Mouse (Mus musculus) embryonic facial prominence, embryonic 10.5 days (tissue): ENCODE data around the gene Dmrtb1. TPM values are rescaled to one million over a fixed set of nuclear protein-coding genes. Genes with fewer than 3 reads are reported as not detected.

Source experiments
- DNase-seq: peaks from one replicate; pipeline ENCODE4 v3.0.0-alpha.2; 2017; ENCODE audit warnings: low spot score
- H3K27ac ChIP-seq: fragments of 300-500 bp; sonication (generic); replicated peaks from 2 replicates; pipeline ENCODE4 v1.5.1; 2016; ENCODE audit warnings: mild to moderate bottlenecking
- H3K27me3 ChIP-seq: fragments of 300-500 bp; sonication (generic); replicated peaks from 2 replicates; pipeline ENCODE4 v1.6.1; 2016; ENCODE audit warnings: low read depth, mild to moderate bottlenecking; ENCODE audit not compliant: poor library complexity, severe bottlenecking
- H3K36me3 ChIP-seq: fragments of 300-500 bp; sonication (generic); replicated peaks from 2 replicates; pipeline ENCODE4 v1.6.1; 2016; ENCODE audit warnings: mild to moderate bottlenecking, moderate library complexity
- H3K4me1 ChIP-seq: fragments of 300-500 bp; sonication (generic); 2 replicates; pipeline ENCODE4 v1.6.1; 2016
- H3K4me3 ChIP-seq: fragments of 300-500 bp; sonication (generic); 2 replicates; pipeline ENCODE4 v1.5.1; 2016; ENCODE audit warnings: mild to moderate bottlenecking, moderate library complexity
- H3K9me3 ChIP-seq: fragments of 300-500 bp; sonication (generic); 2 replicates; pipeline ENCODE4 v1.6.1; 2016; ENCODE audit warnings: mild to moderate bottlenecking
- WGBS: fragments of 180-500 bp; shearing (Covaris S2); methylation state at CpG from one replicate; pipeline ENCODE4 v1.1.7; 2016; 5-methylcytosine and 5-hydroxymethylcytosine counted together
- polyA plus RNA-seq: library from polyadenylated mRNA; unstranded; fragments of >200 nt; fragmentation: Nextera tagmentation; extraction: Ambion mirVana; gene quantifications from 2 replicates; pipeline ENCODE4 v1.2.1, GENCODE M21; 2016

The Dmrtb1 gene
- polyA plus RNA-seq, result 2.3 and 3.1 TPM in 2 replicates

DNA sequence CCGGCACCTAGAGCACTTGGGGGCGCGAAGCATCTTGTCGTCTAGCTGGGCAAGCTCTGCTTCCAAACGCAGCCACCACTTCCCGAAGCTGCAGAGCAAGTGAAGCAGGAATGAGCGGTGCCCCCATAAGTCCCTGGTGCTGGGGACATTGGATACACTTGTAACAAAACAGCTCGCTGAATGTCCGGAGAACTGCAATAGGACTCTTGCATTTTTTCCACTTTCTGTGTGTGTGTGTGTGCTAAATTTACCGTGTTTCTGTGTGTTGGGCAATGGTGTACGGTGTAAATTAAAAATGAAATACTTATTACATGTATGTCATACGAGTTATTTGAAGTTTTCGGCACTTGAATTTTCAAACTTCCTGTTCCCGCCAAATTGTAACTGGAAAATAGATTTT lies at the start of gene Dmrtb1:
Gene Dmrtb1, minus strand, starts transcription at position 101 of the 400 bp plus-strand sequence.
- Histone ChIP-seq H3K9me3 (no peaks in the 10 kb centered on the region), H3K27ac (0 out of 2 replicates have a peak within 1 kb of the TSS, but pooled peaks have one; percentile 30), H3K4me1 (peaks cover 49% of the 10 kb centered on the region), H3K27me3 (peaks cover 51% of the 10 kb centered on the region), H3K4me3 (no peak within 1 kb of the TSS), H3K36me3 (no peaks in the 10 kb centered on the region)
- no peak for DNase-seq
- 90% methylated on average over 14 of the region's 14 CpGs for WGBS

DNA sequence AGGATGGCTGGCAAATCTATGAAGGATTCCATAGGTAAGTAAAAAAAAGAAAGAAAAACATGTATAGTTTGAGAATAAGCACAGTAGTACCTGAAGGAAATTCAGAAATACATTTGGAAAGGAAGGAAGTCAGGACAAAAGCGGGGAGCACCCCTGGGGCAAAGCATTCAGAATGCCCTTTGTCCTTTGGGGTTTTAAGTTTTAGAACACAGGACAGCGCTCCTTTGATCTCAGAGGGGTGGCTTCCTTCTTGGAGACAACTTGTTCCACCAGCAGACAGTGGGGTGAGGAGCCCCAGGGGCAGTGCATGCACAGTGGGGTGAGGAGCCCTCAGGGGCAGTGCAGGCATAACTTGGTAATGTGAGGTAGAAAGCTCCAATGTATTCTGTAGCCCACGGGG lies 49.6 kb upstream of the Dmrtb1 start:
- H3K27ac ChIP-seq, result peak overlapping the region; percentile 61; the same call in 1 of the 2 replicates
- peaks cover 40% of the 10 kb centered on the region for H3K4me1 ChIP-seq
- no peaks in the 10 kb centered on the region for H3K9me3 ChIP-seq
- peaks cover 60% of the 10 kb centered on the region for H3K27me3 ChIP-seq
- no peaks in the 10 kb centered on the region for H3K36me3 ChIP-seq
- H3K4me3 ChIP-seq, result no peak overlapping the region
- DNase-seq, result no peak
- 13% methylated on average over 3 of the region's 3 CpGs for WGBS

DNA sequence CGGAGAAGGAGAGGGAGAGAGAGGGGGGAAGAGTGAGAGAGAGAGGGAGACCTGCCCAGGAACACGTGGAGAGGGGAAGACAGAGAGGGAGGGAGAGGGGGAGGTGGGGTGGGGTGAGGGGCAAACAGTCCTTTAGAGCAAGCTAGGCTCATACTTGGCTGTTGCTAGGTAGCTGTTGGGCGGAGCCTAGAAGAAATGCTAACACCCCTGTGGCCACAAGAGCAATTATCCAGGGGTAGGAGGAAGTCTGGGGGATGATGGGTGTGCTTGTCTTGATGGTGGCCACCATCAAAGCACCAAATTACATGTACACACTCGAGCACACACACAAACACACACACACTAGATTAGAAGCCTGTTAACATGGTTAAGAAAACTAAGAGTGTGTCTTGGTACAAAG lies 48.6 kb upstream of the Dmrtb1 start:
- DNase-seq, result peak; percentile 53
- WGBS, result 18% methylated on average over 4 of the region's 4 CpGs
- Histone ChIP-seq H3K27ac (peak overlapping the region; percentile 61), H3K27me3 (peaks cover 58% of the 10 kb centered on the region), H3K4me1 (peaks cover 40% of the 10 kb centered on the region), H3K4me3 (no peak overlapping the region), H3K9me3 (no peaks in the 10 kb centered on the region), H3K36me3 (no peaks in the 10 kb centered on the region)

- no peak for DNase-seq
- Histone ChIP-seq H3K9me3 (no peaks in the 10 kb centered on the region), H3K36me3 (no peaks in the 10 kb centered on the region), H3K27me3 (peaks cover 53% of the 10 kb centered on the region), H3K4me1 (peaks cover 40% of the 10 kb centered on the region), H3K27ac (peak overlapping the region; percentile 61; the same call in 1 of the 2 replicates), H3K4me3 (no peak overlapping the region)
- WGBS, result 16% methylated on average over 4 of the region's 4 CpGs
These were observed 48.2 kb upstream of the Dmrtb1 start for GRCm38 (mm10) chr4:107732182-107732581.

GRCm38 (mm10) chr4:107731088-107731465 lies 47.0 kb upstream of the Dmrtb1 start:
- H3K27ac ChIP-seq, result peak overlapping the region; percentile 75
- H3K27me3 ChIP-seq, result peaks cover 47% of the 10 kb centered on the region
- WGBS, result 56% methylated on average over 8 of the region's 8 CpGs
- H3K9me3 ChIP-seq, result no peaks in the 10 kb centered on the region
- H3K4me3 ChIP-seq, result no peak overlapping the region
- H3K36me3 ChIP-seq, result no peaks in the 10 kb centered on the region
- DNase-seq, result no peak
- H3K4me1 ChIP-seq, result peaks cover 40% of the 10 kb centered on the region

DNA sequence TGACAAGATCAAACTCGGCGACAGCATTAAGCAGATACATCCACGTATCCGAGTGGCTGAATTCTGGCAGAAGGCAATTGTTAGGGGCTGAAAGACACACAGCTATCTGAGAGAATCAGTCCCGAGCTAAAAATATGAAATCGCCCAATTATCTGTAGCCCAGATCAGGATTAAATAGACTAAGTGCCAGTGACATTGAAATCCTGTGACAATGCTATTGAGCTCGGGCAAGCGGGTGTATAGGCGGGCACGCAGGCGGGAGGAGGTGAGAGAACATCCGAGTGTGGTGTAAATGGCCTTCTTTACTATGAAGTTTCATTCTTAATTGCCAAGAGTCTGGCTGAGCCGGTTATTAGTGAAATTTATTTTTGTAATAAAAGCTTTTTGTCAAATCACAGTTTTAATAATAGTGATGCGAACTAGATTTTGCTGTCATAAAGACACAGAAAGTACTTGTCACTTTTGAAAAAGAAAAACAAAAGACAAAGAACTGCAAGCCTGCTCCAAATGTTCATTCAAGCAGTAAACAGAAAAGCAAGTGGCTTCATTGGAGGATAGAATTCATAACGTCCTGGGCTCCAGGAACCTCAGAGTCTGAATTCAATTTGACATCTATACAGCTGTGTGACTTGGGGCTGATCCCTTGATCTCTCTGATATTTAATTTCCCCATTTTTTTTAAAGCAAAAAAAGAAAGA lies 46.5 kb upstream of the Dmrtb1 start:
- H3K4me3 ChIP-seq, result no peak overlapping the region
- H3K4me1 ChIP-seq, result peaks cover 40% of the 10 kb centered on the region
- no peaks in the 10 kb centered on the region for H3K36me3 ChIP-seq
- no peak for DNase-seq
- H3K27me3 ChIP-seq, result peaks cover 44% of the 10 kb centered on the region
- peak overlapping the region; percentile 75; the same call in 1 of the 2 replicates for H3K27ac ChIP-seq
- 78% methylated on average over 15 of the region's 15 CpGs for WGBS
- no peaks in the 10 kb centered on the region for H3K9me3 ChIP-seq

GRCm38 (mm10) chr4:107725432-107725831 lies 41.4 kb upstream of the Dmrtb1 start:
- Histone ChIP-seq H3K4me3 (no peak overlapping the region), H3K9me3 (no peaks in the 10 kb centered on the region), H3K27me3 (0 out of 2 replicates have a peak, but pooled peaks cover 7% of the 10 kb centered on the region), H3K4me1 (no peaks in the 10 kb centered on the region), H3K27ac (no peak overlapping the region), H3K36me3 (no peaks in the 10 kb centered on the region)
- 71% methylated on average over 9 of the region's 9 CpGs for WGBS
- DNase-seq, result no peak

DNA sequence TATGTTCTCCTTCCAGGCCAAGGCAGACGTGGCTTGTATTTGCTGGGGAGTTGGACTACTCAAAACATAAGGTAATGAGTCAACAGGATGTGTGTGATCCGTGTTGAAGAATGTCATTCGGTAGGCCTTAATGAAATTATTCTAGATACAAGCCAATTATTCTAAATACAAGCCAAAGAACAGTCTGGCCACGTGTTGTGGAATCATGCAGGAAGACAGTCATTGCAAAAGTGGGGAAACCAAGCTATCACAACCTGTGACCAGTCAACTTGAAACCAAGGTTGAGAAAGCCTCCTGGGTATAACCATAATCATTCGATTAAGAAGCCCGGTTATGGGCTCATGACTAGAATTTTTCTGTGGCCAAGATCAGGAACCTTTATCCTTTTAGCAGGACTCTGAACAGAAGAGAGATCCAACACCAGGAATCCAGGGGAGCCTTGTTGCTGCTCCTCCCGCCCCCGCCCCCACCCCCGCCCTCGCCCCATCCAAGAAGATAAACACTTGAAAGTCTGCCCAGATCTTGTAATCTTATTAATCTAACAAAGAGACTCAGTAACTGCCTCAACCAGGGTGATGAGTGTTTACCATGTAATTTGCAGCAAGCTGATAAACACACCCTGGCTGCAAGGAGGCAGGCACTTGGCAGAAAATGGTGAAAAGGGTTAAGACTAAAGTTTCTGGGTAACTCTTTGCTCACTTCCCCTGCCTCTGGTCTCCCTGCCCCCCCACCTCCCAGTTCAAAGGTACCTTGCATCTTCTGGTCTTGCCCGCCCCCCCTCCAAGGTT lies 36.2 kb upstream of the Dmrtb1 start:
- Histone ChIP-seq H3K27ac (no peak overlapping the region), H3K4me3 (no peak overlapping the region), H3K27me3 (no peaks in the 10 kb centered on the region), H3K36me3 (no peaks in the 10 kb centered on the region), H3K4me1 (peaks cover 8% of the 10 kb centered on the region), H3K9me3 (no peaks in the 10 kb centered on the region)
- DNase-seq, result no peak
- 76% methylated on average over 11 of the region's 11 CpGs for WGBS

DNA sequence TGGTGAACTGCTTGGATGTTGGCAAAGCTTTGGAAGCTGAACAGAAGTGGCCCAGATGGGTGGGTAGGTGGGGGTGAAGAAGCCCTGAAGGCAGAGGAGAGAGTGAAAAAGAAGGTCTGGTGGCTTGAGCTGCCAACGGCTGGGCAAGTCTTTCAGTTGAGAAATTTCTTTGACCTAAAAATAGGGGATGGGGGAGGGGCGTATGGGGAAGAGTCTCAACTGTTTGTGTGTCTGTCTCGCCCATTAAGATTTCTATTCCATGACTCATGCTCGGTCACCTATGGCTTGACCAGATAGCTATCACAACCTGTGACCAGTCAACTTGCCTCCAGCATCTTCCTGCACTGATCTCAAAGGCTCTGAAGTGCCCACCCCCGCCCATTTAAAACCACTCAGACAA lies 35.1 kb upstream of the Dmrtb1 start:
- Histone ChIP-seq H3K4me1 (peaks cover 8% of the 10 kb centered on the region), H3K4me3 (no peak overlapping the region), H3K36me3 (no peaks in the 10 kb centered on the region), H3K27ac (no peak overlapping the region), H3K27me3 (no peaks in the 10 kb centered on the region), H3K9me3 (no peaks in the 10 kb centered on the region)
- WGBS, result 75% methylated on average over 5 of the region's 5 CpGs
- no peak for DNase-seq

GRCm38 (mm10) chr4:107718720-107719119 lies 34.7 kb upstream of the Dmrtb1 start:
- Histone ChIP-seq H3K4me1 (peaks cover 8% of the 10 kb centered on the region), H3K4me3 (no peak overlapping the region), H3K36me3 (no peaks in the 10 kb centered on the region), H3K27ac (no peak overlapping the region), H3K27me3 (no peaks in the 10 kb centered on the region), H3K9me3 (no peaks in the 10 kb centered on the region)
- 71% methylated on average over 8 of the region's 8 CpGs for WGBS
- no peak for DNase-seq

- Histone ChIP-seq H3K9me3 (no peaks in the 10 kb centered on the region), H3K4me3 (no peak overlapping the region), H3K27ac (no peak overlapping the region), H3K27me3 (no peaks in the 10 kb centered on the region), H3K36me3 (no peaks in the 10 kb centered on the region), H3K4me1 (peaks cover 8% of the 10 kb centered on the region)
- WGBS, result 75% methylated on average over 8 of the region's 8 CpGs
- DNase-seq, result no peak
These were observed 33.8 kb upstream of the Dmrtb1 start for GRCm38 (mm10) chr4:107717718-107718313.

DNA sequence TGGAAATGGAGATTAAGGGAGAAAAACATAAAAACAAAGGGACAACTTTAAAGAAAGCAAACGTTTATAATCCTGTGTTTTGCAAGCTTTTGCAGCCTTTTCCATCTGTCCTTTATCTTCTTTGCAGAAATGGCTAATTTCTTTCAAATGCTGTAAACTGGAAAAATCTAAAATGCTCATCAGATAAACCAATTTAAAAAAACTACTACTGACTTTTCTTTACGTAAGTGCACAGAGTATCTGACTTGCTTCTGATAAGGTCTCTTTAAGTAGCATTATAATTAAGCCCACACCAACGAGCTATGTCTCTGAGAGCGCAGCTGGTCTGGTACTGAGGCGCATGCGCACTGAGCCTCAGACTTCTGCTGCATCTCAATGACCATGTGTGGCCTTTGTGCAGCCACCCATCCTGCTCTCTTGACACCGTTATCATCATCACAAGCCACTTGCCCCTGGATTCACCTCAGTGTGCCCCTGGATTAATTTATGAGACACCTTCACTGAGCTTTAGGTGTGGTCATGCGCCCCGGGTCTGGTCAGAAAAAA lies 32.8 kb upstream of the Dmrtb1 start:
- Histone ChIP-seq H3K36me3 (no peaks in the 10 kb centered on the region), H3K27ac (no peak overlapping the region), H3K9me3 (no peaks in the 10 kb centered on the region), H3K4me1 (peaks cover 8% of the 10 kb centered on the region), H3K4me3 (no peak overlapping the region), H3K27me3 (no peaks in the 10 kb centered on the region)
- WGBS, result 79% methylated on average over 9 of the region's 9 CpGs
- no peak for DNase-seq
